Mouse (Mus musculus): Measurements from ENCODE around the gene Zfp207. TPM values are rescaled to one million over a fixed set of nuclear protein-coding genes. Genes with fewer than 3 reads are reported as not detected.

Zfp207 gene
- polyA plus RNA-seq, 1 experiment from 2014 or later = 163 TPM

- H3K27ac ChIP-seq (replicated peaks in 1 of 2; ENCODE audit: control insufficient read depth in 1 of 2, insufficient read depth in 1 of 2, low read depth in 2 of 2, low read length in 2 of 2) = no peak overlapping the region
- no peaks in the 10 kb centered on the region for H3K27me3 ChIP-seq (ENCODE audit: control insufficient read depth, insufficient read depth, low read length)
- no peaks in the 10 kb centered on the region for H3K9me3 ChIP-seq (ENCODE audit: control insufficient read depth, low read length)
- 82% methylated on average over 1 of the region's 1 CpGs for WGBS
- peaks cover 77% of the 10 kb centered on the region for H3K36me3 ChIP-seq (ENCODE audit: control insufficient read depth, insufficient read depth, low read length)
- H3K4me2 ChIP-seq (ENCODE audit: low read length) = no peak overlapping the region
- H3K4me1 ChIP-seq (ENCODE audit: control insufficient read depth in 2 of 2, insufficient read depth in 2 of 2, low read length in 2 of 2) = no peaks in the 10 kb centered on the region
- no peak overlapping the region for H3K4me3 ChIP-seq (ENCODE audit: control insufficient read depth in 1 of 2, insufficient read depth in 1 of 2, low read depth in 1 of 2, low read length in 2 of 2)
- ATAC-seq (ENCODE audit: insufficient number of reproducible peaks, insufficient read depth, low FRiP score, low read depth) = no peak
- no peak overlapping the region for H3K9ac ChIP-seq (ENCODE audit: low read length)
Observed at GRCm38 (mm10) chr11:80453198-80453597, 70.1 kb downstream of the Zfp207 start.

Other genes with a start within 250 kb of the Zfp207 start
- gene Tefm, start 241.1 kb upstream of the Zfp207 start, polyA plus RNA-seq (2014; fragmentation: Nextera tagmentation; extraction: Ambion mirVana) = 28.3 and 29.4 TPM in 2 replicates
- 1.6 and 2.1 TPM in 2 replicates for gene Adap2, start 229.2 kb upstream of the Zfp207 start, polyA plus RNA-seq (2014; fragmentation: Nextera tagmentation; extraction: Ambion mirVana)
- gene Rnf135, start 199.4 kb upstream of the Zfp207 start, polyA plus RNA-seq (2014; fragmentation: Nextera tagmentation; extraction: Ambion mirVana) = 10.6 and 10.8 TPM in 2 replicates
- 71.3 and 75.2 TPM in 2 replicates for gene Rhot1, start 174.3 kb upstream of the Zfp207 start, polyA plus RNA-seq (2014; fragmentation: Nextera tagmentation; extraction: Ambion mirVana)
- gene Rhbdl3, start 82.4 kb upstream of the Zfp207 start, polyA plus RNA-seq (2014; fragmentation: Nextera tagmentation; extraction: Ambion mirVana) = 1.0 and 1.7 TPM in 2 replicates
- gene 5730455P16Rik, start 5.2 kb upstream of the Zfp207 start, polyA plus RNA-seq (2014; fragmentation: Nextera tagmentation; extraction: Ambion mirVana) = 17.1 and 19.8 TPM in 2 replicates
- 174 and 182 TPM in 2 replicates for gene Psmd11, start 45.3 kb downstream of the Zfp207 start, polyA plus RNA-seq (2014; fragmentation: Nextera tagmentation; extraction: Ambion mirVana)
- 0.23 and 0.36 TPM in 2 replicates for gene Cdk5r1, start 93.7 kb downstream of the Zfp207 start, polyA plus RNA-seq (2014; fragmentation: Nextera tagmentation; extraction: Ambion mirVana)

All from heart, embryonic 14.5 days (tissue).